Mouse (Mus musculus) liver, postnatal 0 days (tissue): Measurements from ENCODE around the gene Pde4d.

Experiments
- CTCF ChIP-seq: sonication (generic); IDR thresholded peaks from 2 replicates; pipeline ENCODE4 v1.5.1; 2016; ENCODE audit warnings: antibody characterized with exemption, low read depth
- EP300 ChIP-seq: IDR thresholded peaks from 2 replicates; pipeline ENCODE4 v1.6.1; 2016; ENCODE audit warnings: antibody characterized with exemption, low read depth, mild to moderate bottlenecking

DNA sequence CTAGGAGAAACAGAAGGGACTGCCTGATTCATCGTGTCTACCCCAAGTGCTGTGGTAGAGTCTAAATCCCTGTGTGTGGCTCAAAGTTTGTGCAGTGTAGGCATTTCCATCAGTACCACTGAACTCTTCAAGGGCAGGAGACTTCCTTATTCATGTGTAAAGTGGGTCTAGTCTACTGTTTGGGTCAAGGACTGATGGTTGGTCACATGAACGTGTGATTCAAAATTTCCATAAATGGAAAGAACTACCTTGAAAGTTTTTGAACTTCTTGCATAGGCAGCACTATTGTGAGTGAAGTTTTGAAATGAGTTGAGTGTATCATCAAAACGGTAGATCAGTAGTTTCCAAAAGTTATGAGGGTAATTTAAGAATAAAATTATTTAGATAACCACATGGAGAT lies 313.5 kb downstream of the Pde4d start:
- no peak for TF ChIP-seq EP300
- no peak for TF ChIP-seq CTCF
